In genomic region chr4:59034918-59035785, GRCm38 (mm10) we compare ENCODE assay signal across 8 mouse cellular contexts. TPM values are rescaled to one million over a fixed set of nuclear protein-coding genes. Genes with fewer than 3 reads are reported as not detected.
DNase-seq lines count a peak whose midpoint lies in the region; ATAC-seq lines count a peak whose summit lies in the region.

TSS of gene Gng10 (plus strand) at chr4:59035088.

- no peaks in the 10 kb centered on the region for H3K27me3 ChIP-seq in embryonic facial prominence, embryonic 13.5 days
- no peaks in the 10 kb centered on the region for H3K27me3 ChIP-seq in limb, embryonic 12.5 days
- H3K27me3 ChIP-seq in midbrain, embryonic 13.5 days: no peaks in the 10 kb centered on the region

- H3K9ac ChIP-seq in embryonic facial prominence, embryonic 13.5 days: peak within 1 kb of the TSS; percentile 92
- peak within 1 kb of the TSS; percentile 84 for H3K9ac ChIP-seq in limb, embryonic 12.5 days (replicated peaks)
- H3K9ac ChIP-seq in midbrain, embryonic 13.5 days (replicated peaks): peak within 1 kb of the TSS; percentile 90

- peak within 1 kb of the TSS; percentile 85 for H3K27ac ChIP-seq in embryonic facial prominence, embryonic 13.5 days
- peak within 1 kb of the TSS; percentile 82 for H3K27ac ChIP-seq in limb, embryonic 12.5 days
- H3K27ac ChIP-seq in midbrain, embryonic 13.5 days: peak within 1 kb of the TSS; percentile 95

- H3K4me2 ChIP-seq in embryonic facial prominence, embryonic 13.5 days: peak within 1 kb of the TSS; percentile 65
- peak within 1 kb of the TSS; percentile 67 for H3K4me2 ChIP-seq in limb, embryonic 12.5 days
- peak within 1 kb of the TSS; percentile 63 for H3K4me2 ChIP-seq in midbrain, embryonic 13.5 days (replicated peaks)

- ATAC-seq in embryonic facial prominence, embryonic 13.5 days (ENCODE audit: insufficient number of reproducible peaks, insufficient read depth, low FRiP score, low TSS enrichment, low read depth): peak; percentile 79; the same call in 1 of the 2 replicates
- ATAC-seq in limb, embryonic 12.5 days (ENCODE audit: insufficient number of reproducible peaks, insufficient read depth, low FRiP score, low TSS enrichment, low read depth): peak; percentile 76
- peak; percentile 89 for ATAC-seq in midbrain, embryonic 13.5 days

- 3% methylated on average over 76 of the region's 76 CpGs for WGBS in embryonic facial prominence, embryonic 13.5 days
- WGBS in limb, embryonic 12.5 days: 10% methylated on average over 76 of the region's 76 CpGs
- 5% methylated on average over 71 of the region's 76 CpGs for WGBS in midbrain, embryonic 13.5 days

- H3K4me1 ChIP-seq in embryonic facial prominence, embryonic 13.5 days: peaks cover 11% of the 10 kb centered on the region
- peaks cover 9% of the 10 kb centered on the region; the same call in 1 of the 2 replicates for H3K4me1 ChIP-seq in limb, embryonic 12.5 days (replicated peaks)
- peaks cover 11% of the 10 kb centered on the region; the same call in 1 of the 2 replicates for H3K4me1 ChIP-seq in midbrain, embryonic 13.5 days (replicated peaks)

- DNase-seq in 416B (ENCODE audit: low read depth): peak; percentile 76
- DNase-seq in adrenal gland, postnatal 4 days (ENCODE audit: low spot score in 2 of 2): peak; percentile 24 to 48
- DNase-seq in heart, adult 18-20 months: peak; percentile 72 to 77
- DNase-seq in kidney, adult 18-20 months: peak; percentile 71
- peak; percentile 53 to 66 for DNase-seq in spleen, adult 18-20 months

- peak within 1 kb of the TSS; percentile 71 for H3K4me3 ChIP-seq in embryonic facial prominence, embryonic 13.5 days
- H3K4me3 ChIP-seq in limb, embryonic 12.5 days (replicated peaks): peak within 1 kb of the TSS; percentile 83
- peak within 1 kb of the TSS; percentile 74 for H3K4me3 ChIP-seq in midbrain, embryonic 13.5 days (replicated peaks)

- H3K36me3 ChIP-seq in embryonic facial prominence, embryonic 13.5 days: peaks cover 21% of the 10 kb centered on the region
- peaks cover 16% of the 10 kb centered on the region for H3K36me3 ChIP-seq in limb, embryonic 12.5 days
- H3K36me3 ChIP-seq in midbrain, embryonic 13.5 days: peaks cover 7% of the 10 kb centered on the region

- H3K9me3 ChIP-seq in embryonic facial prominence, embryonic 13.5 days: no peaks in the 10 kb centered on the region
- peaks cover 5% of the 10 kb centered on the region; the same call in 1 of the 2 replicates for H3K9me3 ChIP-seq in limb, embryonic 12.5 days
- no peaks in the 10 kb centered on the region; the same call in 1 of the 2 replicates for H3K9me3 ChIP-seq in midbrain, embryonic 13.5 days

RNA-seq across cellular contexts. Expression of gene Gng10, which starts in this region (rescaled TPM):
- 10 to 100 TPM; 48.1 to 55.9 TPM for total RNA-seq in adrenal gland, postnatal 4 days (2021)
- polyA plus RNA-seq in embryonic facial prominence, embryonic 13.5 days (2015; fragmentation: Nextera tagmentation; extraction: Ambion mirVana): 181 and 197 TPM in 2 replicates
- 10 to 100 TPM; 13.4 to 15.5 TPM for total RNA-seq in heart, adult 18-20 months (2021)
- 161 and 166 TPM in 2 replicates for polyA plus RNA-seq in limb, embryonic 12.5 days (2016; fragmentation: Nextera tagmentation; extraction: Ambion mirVana)
- polyA plus RNA-seq in midbrain, embryonic 13.5 days (2015; fragmentation: Nextera tagmentation; extraction: Ambion mirVana): 123 and 145 TPM in 2 replicates

Comparison
In these comparisons a context has a peak if more than half of its experiments do, and no peak if none do; other contexts are left out.
1. Peak in every context shown above with its lines: DNase-seq, ATAC-seq, H3K4me3 ChIP-seq and H3K27ac ChIP-seq.